Mouse (Mus musculus) MEL (cell line): ENCODE results near the gene Fam83d. TPM values are rescaled to one million over a fixed set of nuclear protein-coding genes. Genes with fewer than 3 reads are reported as not detected.

Experiments
- DNase-seq: peaks from one replicate; pipeline ENCODE4 v3.0.0; 2011; ENCODE audit warnings: low read depth, low spot score
- H3K27ac ChIP-seq: 2 replicates; pipeline ENCODE4 v1.5.1; 2012; ENCODE audit warnings: low read depth, mild to moderate bottlenecking, control low read depth, low read length, moderate library complexity; ENCODE audit not compliant: control insufficient read depth
- H3K27me3 ChIP-seq, 2 experiments: fragments of 150-350 bp in 1 of 2; sonication (generic) in 1 of 2; 2 replicates each; pipeline ENCODE4 v1.6.1; 2012; ENCODE audit warnings: low read length in 2 of 2, mild to moderate bottlenecking in 2 of 2, improper control_type of control experiment in 1 of 2, moderate library complexity in 1 of 2; ENCODE audit not compliant: insufficient read depth in 2 of 2, control insufficient read depth in 1 of 2
- H3K36me3 ChIP-seq, 2 experiments: 2 replicates each; pipeline ENCODE4 v1.6.1; 2012 to 2014; ENCODE audit warnings: low read length in 2 of 2, improper control_type of control experiment in 1 of 2, inconsistent platforms in 1 of 2, mild to moderate bottlenecking in 1 of 2; ENCODE audit not compliant: insufficient read depth in 2 of 2, control insufficient read depth in 1 of 2
- H3K4me1 ChIP-seq, 2 experiments: fragments of 150-350 bp in 1 of 2; sonication (generic) in 1 of 2; 2 replicates each; pipeline ENCODE4 v1.6.1; 2012; ENCODE audit warnings: low read length in 2 of 2, improper control_type of control experiment in 1 of 2, mild to moderate bottlenecking in 1 of 2; ENCODE audit not compliant: insufficient read depth in 2 of 2, control insufficient read depth in 1 of 2
- H3K4me3 ChIP-seq, 2 experiments: fragments of 150-350 bp in 1 of 2; sonication (generic) in 1 of 2; 2 replicates each; pipeline ENCODE4 v1.5.1; 2012; ENCODE audit warnings: low read depth in 2 of 2, low read length in 2 of 2, mild to moderate bottlenecking in 2 of 2, moderate library complexity in 2 of 2, control low read depth in 1 of 2, improper control_type of control experiment in 1 of 2; ENCODE audit not compliant: control insufficient read depth in 1 of 2, insufficient read depth in 1 of 2
- H3K79me2 ChIP-seq: 2 replicates; pipeline ENCODE4 v1.6.1; 2012; ENCODE audit warnings: mild to moderate bottlenecking, low read length, moderate library complexity; ENCODE audit not compliant: control insufficient read depth, poor library complexity, insufficient read depth
- H3K9ac ChIP-seq: 2 replicates; pipeline ENCODE4 v1.6.1; 2012; ENCODE audit warnings: low read depth, mild to moderate bottlenecking, control low read depth, low read length, moderate library complexity; ENCODE audit not compliant: control insufficient read depth, poor library complexity, severe bottlenecking
- H3K9me3 ChIP-seq: fragments of 150-350 bp; sonication (generic); replicated peaks from 2 replicates; pipeline ENCODE4 v1.6.1; 2012; ENCODE audit warnings: mild to moderate bottlenecking, low read length, improper control_type of control experiment, moderate library complexity; ENCODE audit not compliant: insufficient read depth
- BHLHE40 ChIP-seq: IDR thresholded peaks from 2 replicates; pipeline ENCODE4 v1.6.1; 2012; ENCODE audit warnings: low read depth, mild to moderate bottlenecking, inconsistent platforms, low read length, improper control_type of control experiment, borderline replicate concordance
- CHD1 ChIP-seq: IDR thresholded peaks from 2 replicates; pipeline ENCODE4 v1.6.1; 2012; ENCODE audit warnings: low read depth, mild to moderate bottlenecking, inconsistent platforms, low read length, improper control_type of control experiment
- CHD2 ChIP-seq: IDR thresholded peaks from 2 replicates; pipeline ENCODE4 v1.6.1; 2011; ENCODE audit warnings: low read length, improper control_type of control experiment
- CTCF ChIP-seq, 3 experiments: IDR thresholded peaks in 2 of 3; conservative IDR thresholded peaks in 1 of 3; 2 replicates each; pipeline ENCODE4 v1.5.1; 2011 to 2012; ENCODE audit warnings: low read length in 3 of 3, low read depth in 2 of 3, mild to moderate bottlenecking in 2 of 3, improper control_type of control experiment in 1 of 3, inconsistent platforms in 1 of 3, mixed read lengths in 1 of 3, moderate library complexity in 1 of 3; ENCODE audit not compliant: control insufficient read depth in 1 of 3, insufficient read depth in 1 of 3, poor library complexity in 1 of 3, severe bottlenecking in 1 of 3
- EP300 ChIP-seq, 2 experiments: IDR thresholded peaks; 2 replicates each; pipeline ENCODE4 v1.6.1; 2011; ENCODE audit warnings: improper control_type of control experiment in 2 of 2, low read length in 2 of 2, low read depth in 1 of 2, mild to moderate bottlenecking in 1 of 2
- ETS1 ChIP-seq: IDR thresholded peaks from 2 replicates; pipeline ENCODE4 v1.6.1; 2012; ENCODE audit warnings: low read depth, mild to moderate bottlenecking, inconsistent platforms, low read length, improper control_type of control experiment, moderate library complexity
- HCFC1 ChIP-seq: IDR thresholded peaks from 2 replicates; pipeline ENCODE4 v1.6.1; 2012; ENCODE audit warnings: low read depth, mild to moderate bottlenecking, inconsistent platforms, low read length, improper control_type of control experiment, moderate library complexity
- JUND ChIP-seq: IDR thresholded peaks from 2 replicates; pipeline ENCODE4 v1.6.1; 2011; ENCODE audit warnings: low read depth, mild to moderate bottlenecking, improper control_type of control experiment, low read length
- KAT2A ChIP-seq: conservative IDR thresholded peaks from 2 replicates; pipeline ENCODE4 v1.6.1; 2012; ENCODE audit warnings: low read depth, low read length, improper control_type of control experiment, inconsistent platforms
- MAX ChIP-seq: IDR thresholded peaks from 2 replicates; pipeline ENCODE4 v1.6.1; 2011; ENCODE audit warnings: low read length, improper control_type of control experiment
- MAZ ChIP-seq: IDR thresholded peaks from 2 replicates; pipeline ENCODE4 v1.6.1; 2012; ENCODE audit warnings: low read depth, mild to moderate bottlenecking, inconsistent platforms, low read length, improper control_type of control experiment
- MEF2A ChIP-seq: IDR thresholded peaks from 2 replicates; pipeline ENCODE4 v1.6.1; 2014; ENCODE audit warnings: low read depth, mild to moderate bottlenecking, inconsistent platforms, low read length, improper control_type of control experiment; ENCODE audit not compliant: poor library complexity, insufficient replicate concordance, severe bottlenecking; ENCODE audit errors: extremely low read depth
- NELFE ChIP-seq: IDR thresholded peaks from 2 replicates; pipeline ENCODE4 v1.6.1; 2011; ENCODE audit warnings: low read depth, low read length, improper control_type of control experiment
- NRF1 ChIP-seq: IDR thresholded peaks from 2 replicates; pipeline ENCODE4 v1.6.1; 2014; ENCODE audit warnings: low read depth, mild to moderate bottlenecking, inconsistent platforms, low read length, improper control_type of control experiment, moderate library complexity; ENCODE audit not compliant: poor library complexity, insufficient read depth, severe bottlenecking
- POLR2AphosphoS2 ChIP-seq: IDR thresholded peaks from 2 replicates; pipeline ENCODE4 v1.6.1; 2011; ENCODE audit warnings: low read length, improper control_type of control experiment
- POLR2AphosphoS5 ChIP-seq: IDR thresholded peaks from 2 replicates; pipeline ENCODE4 v1.6.1; 2012; ENCODE audit warnings: low read depth, borderline replicate concordance, mild to moderate bottlenecking, inconsistent platforms, low read length, moderate library complexity, mixed read lengths
- SMC3 ChIP-seq: IDR thresholded peaks from 2 replicates; pipeline ENCODE4 v1.6.1; 2011; ENCODE audit warnings: low read depth, low read length, improper control_type of control experiment
- TAL1 ChIP-seq: IDR thresholded peaks from 2 replicates; pipeline ENCODE4 v1.6.1; 2012; ENCODE audit warnings: mild to moderate bottlenecking, inconsistent platforms, low read length, moderate library complexity, mixed read lengths
- TCF12 ChIP-seq: IDR thresholded peaks from 2 replicates; pipeline ENCODE4 v1.6.1; 2014; ENCODE audit warnings: low read depth, mild to moderate bottlenecking, inconsistent platforms, low read length, improper control_type of control experiment, moderate library complexity
- USF1 ChIP-seq: IDR thresholded peaks from 2 replicates; pipeline ENCODE4 v1.6.1; 2014; ENCODE audit warnings: low read depth, mild to moderate bottlenecking, inconsistent platforms, low read length, improper control_type of control experiment, moderate library complexity
- ZC3H11A ChIP-seq: IDR thresholded peaks from 2 replicates; pipeline ENCODE4 v1.6.1; 2012; ENCODE audit warnings: low read depth, mild to moderate bottlenecking, inconsistent platforms, low read length, improper control_type of control experiment
- ZKSCAN1 ChIP-seq: IDR thresholded peaks from 2 replicates; pipeline ENCODE4 v1.6.1; 2012; ENCODE audit warnings: low read depth, mild to moderate bottlenecking, inconsistent platforms, low read length, improper control_type of control experiment, moderate library complexity
- polyA plus RNA-seq, 2 experiments: library from polyadenylated mRNA; stranded (reverse) in 1 of 2; unstranded in 1 of 2; fragments of >175 nt in 1 of 2; fragments of >200 nt in 1 of 2; gene quantifications; 2 replicates each; pipeline versions ENCODE4 v1.2.1 to v1.2.4; 2012; ENCODE audit warnings: low replicate concordance in 2 of 2, low read depth in 1 of 2; ENCODE audit not compliant: insufficient read length in 2 of 2, insufficient read depth in 1 of 2, missing spikeins in 1 of 2
- total RNA-seq: library from RNA; depleted of rRNA; stranded (reverse); fragments of 300-350 nt; gene quantifications from 2 replicates; pipeline ENCODE4 v1.2.3, GENCODE M21; 2012

The Fam83d gene
- total and polyA plus RNA-seq, 3 experiments = 2.6 to 5.2 TPM; not detected in 1

DNA sequence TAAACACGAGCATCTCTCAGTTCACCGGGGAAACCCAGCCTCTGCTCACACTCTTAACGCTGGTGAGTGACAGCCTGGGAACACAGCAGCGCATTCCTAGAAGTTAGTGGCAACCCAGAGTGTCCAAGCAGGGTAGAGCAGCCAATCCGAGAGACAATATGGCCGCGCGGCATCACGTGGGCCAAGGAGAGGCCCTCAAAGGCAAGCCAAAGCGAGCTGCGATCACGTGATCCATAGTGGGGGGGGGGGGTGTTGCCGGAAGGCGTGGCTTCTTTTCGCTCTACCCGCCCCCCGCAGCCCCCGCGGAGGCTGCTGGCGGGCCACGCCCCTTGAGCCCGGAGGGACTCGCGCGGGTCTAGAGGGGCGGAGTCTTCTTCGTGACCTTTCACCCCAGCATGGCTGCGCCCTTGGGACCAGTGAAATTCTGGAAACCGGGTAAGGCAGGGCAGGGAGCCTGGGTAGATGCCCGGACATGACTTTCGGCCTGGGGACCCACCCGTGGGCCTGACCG, 26.7 kb downstream of the Fam83d start, which contains the start of gene Dhx35 (continued):
- TF ChIP-seq EP300 (IDR thresholded peaks at IDR 0.05; ENCODE audit: low read depth in 1 of 2, low read length in 2 of 2) = no peak
- TF ChIP-seq ZKSCAN1 = no peak
- TF ChIP-seq BHLHE40 = peak; percentile 75
- no peak for TF ChIP-seq SMC3
- no peak for TF ChIP-seq ZC3H11A
- 0 out of 2 replicates have a peak, but pooled peaks have one; percentile 49 for TF ChIP-seq ETS1
- TF ChIP-seq CHD2 = peak; percentile 33; the same call in 1 of the 2 replicates
- no peak for TF ChIP-seq POLR2AphosphoS5
- TF ChIP-seq NRF1 = no peak
- no peak for TF ChIP-seq JUND
- TF ChIP-seq USF1 = peak; percentile 100
- no peak for TF ChIP-seq POLR2AphosphoS2
- no peak for TF ChIP-seq CTCF (IDR thresholded peaks at IDR 0.05 in 2 of 3, conservative IDR thresholded peaks at IDR 0.05 in 1 of 3; ENCODE audit: control insufficient read depth in 1 of 3, insufficient read depth in 1 of 3, low read depth in 2 of 3, low read length in 3 of 3, poor library complexity in 1 of 3, severe bottlenecking in 1 of 3)
- TF ChIP-seq CHD1 = no peak
- peak; percentile 92; the same call in 1 of the 2 replicates for TF ChIP-seq MAZ
- TF ChIP-seq MEF2A = no peak
- no peak; the same call in 1 of the 2 replicates for TF ChIP-seq KAT2A
- TF ChIP-seq TAL1 = no peak
- TF ChIP-seq MAX = peak; percentile 97
- TF ChIP-seq HCFC1 = peak; percentile 88
- peak; percentile 58 for TF ChIP-seq NELFE

DNA sequence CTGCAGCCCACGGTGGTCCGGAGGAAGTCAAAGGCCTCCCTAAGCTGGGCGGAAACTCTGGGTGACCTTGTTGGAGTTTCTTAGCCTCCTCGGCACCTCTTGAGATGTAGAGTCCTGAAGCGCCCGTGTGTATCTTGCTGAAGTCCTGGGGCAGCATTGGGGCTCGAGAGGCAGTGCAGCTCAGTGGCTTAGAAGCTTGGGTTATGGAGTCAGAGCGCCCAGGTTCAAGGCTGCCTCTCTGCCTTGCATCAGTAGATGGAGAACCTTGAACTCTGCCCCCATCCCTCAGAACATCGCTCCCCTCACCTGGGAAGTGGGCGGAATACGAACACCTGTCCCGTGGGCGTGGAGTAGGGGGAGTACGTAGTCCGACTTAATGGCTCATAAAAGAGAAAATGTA, 27.1 kb downstream of the Fam83d start:
- H3K9ac ChIP-seq = peak overlapping the region; percentile 87

More for the DNA sequence above, 27.1 kb downstream of the Fam83d start:
- Histone ChIP-seq H3K9me3 (no peaks in the 10 kb centered on the region), H3K36me3 (peaks cover 0 to 3% of the 10 kb centered on the region in 2 experiments; a peak in 2 of 4 replicates), H3K4me3 (peak overlapping the region; percentile 70 to 98), H3K4me1 (no peaks in the 10 kb centered on the region), H3K27ac (peak overlapping the region; percentile 70), H3K27me3 (no peaks in the 10 kb centered on the region), H3K79me2 (peaks cover 6% of the 10 kb centered on the region; the same call in 1 of the 2 replicates)
- no peak for DNase-seq
- TF ChIP-seq TCF12 = 0 out of 2 replicates have a peak, but pooled peaks have one; percentile 3
- TF ChIP-seq NELFE = no peak
